Mouse (Mus musculus) embryonic fibroblast, embryonic 13.5 days (primary cell): ENCODE measurements at regions not wholly inside any gene's neighbourhood (a gene's known extent, or its start where the extent isn't known, plus 50 kb on each side); places are given as distances from the start of the nearest gene placed in this dataset.

Experiments used
- CTCF ChIP-seq: IDR thresholded peaks from 2 replicates; pipeline ENCODE4 v1.5.1; 2011; ENCODE audit warnings: mild to moderate bottlenecking, control low read depth, low read length, moderate library complexity, borderline replicate concordance; ENCODE audit not compliant: insufficient read depth
- POLR2A ChIP-seq: IDR thresholded peaks from 2 replicates; pipeline ENCODE4 v1.6.1; 2011; ENCODE audit warnings: low read depth, mild to moderate bottlenecking, control low read depth, low read length, moderate library complexity

DNA sequence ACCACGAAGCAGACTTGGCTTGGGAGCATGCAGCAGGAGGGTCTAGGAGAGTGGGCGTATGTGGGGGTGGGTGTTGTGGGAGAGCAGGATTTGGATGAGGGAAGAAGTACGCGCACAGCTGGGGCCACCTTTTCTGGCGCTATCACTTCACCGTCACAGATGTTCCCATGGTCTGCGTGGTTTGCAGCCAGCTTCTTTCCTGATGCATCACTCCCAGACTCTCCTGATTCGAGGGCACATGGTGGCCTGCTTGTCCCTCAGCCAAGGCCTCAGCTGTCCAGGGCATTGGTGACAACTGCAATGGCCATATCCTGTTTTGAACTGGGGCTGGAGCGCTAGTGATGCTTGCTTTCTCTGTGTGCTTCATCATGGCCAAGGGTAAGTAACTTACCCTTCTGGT is 266.9 kb upstream of the Id2 start:
- TF ChIP-seq POLR2A, result no peak
- no peak for TF ChIP-seq CTCF
